Mouse (Mus musculus) embryonic facial prominence, embryonic 14.5 days (tissue): ENCODE results near the gene Mrps17. TPM values are rescaled to one million over a fixed set of nuclear protein-coding genes. Genes with fewer than 3 reads are reported as not detected.
A peak's percentile ranks its signal among the peaks of the same experiment; 100 is the strongest.

Source experiments
- ATAC-seq: fragments of 200-750 bp; cut with Nextera tagmentation; 2 replicates; pipeline ENCODE4 v1.8.0; 2017; ENCODE audit warnings: low read depth, moderate number of reproducible peaks, moderate TSS enrichment
- DNase-seq: peaks from one replicate; pipeline ENCODE4 v3.0.0-alpha.2; 2015; ENCODE audit warnings: low spot score
- H3K27ac ChIP-seq: fragments of 300-500 bp; sonication (generic); replicated peaks from 2 replicates; pipeline ENCODE4 v1.5.1; 2014; ENCODE audit warnings: low read depth, mild to moderate bottlenecking, low read length, moderate library complexity
- H3K27me3 ChIP-seq: fragments of 300-500 bp; sonication (generic); replicated peaks from 2 replicates; pipeline ENCODE4 v1.6.1; 2014; ENCODE audit warnings: low read length; ENCODE audit not compliant: control insufficient read depth, insufficient read depth
- H3K36me3 ChIP-seq: fragments of 300-500 bp; sonication (generic); 2 replicates; pipeline ENCODE4 v1.6.1; 2014; ENCODE audit warnings: low read length, mixed read lengths; ENCODE audit not compliant: control insufficient read depth, insufficient read depth
- H3K4me1 ChIP-seq: fragments of 300-500 bp; sonication (generic); 2 replicates; pipeline ENCODE4 v1.6.1; 2014; ENCODE audit warnings: antibody characterized with exemption, low read length; ENCODE audit not compliant: control insufficient read depth, insufficient read depth
- H3K4me2 ChIP-seq: fragments of 300-500 bp; sonication (generic); 2 replicates; pipeline ENCODE4 v1.6.1; 2014; ENCODE audit warnings: low read depth, mild to moderate bottlenecking, low read length, moderate library complexity, mixed read lengths
- H3K4me3 ChIP-seq: fragments of 300-500 bp; sonication (generic); 2 replicates; pipeline ENCODE4 v1.5.1; 2014; ENCODE audit warnings: low read depth, mild to moderate bottlenecking, low read length
- H3K9ac ChIP-seq: fragments of 300-500 bp; sonication (generic); 2 replicates; pipeline ENCODE4 v1.6.1; 2014; ENCODE audit warnings: low read depth, mild to moderate bottlenecking, low read length, moderate library complexity, mixed read lengths
- H3K9me3 ChIP-seq: fragments of 300-500 bp; sonication (generic); 2 replicates; pipeline ENCODE4 v1.6.1; 2016; ENCODE audit warnings: low read length; ENCODE audit not compliant: control insufficient read depth
- WGBS: fragments of 180-500 bp; shearing (Covaris S2); extraction: QIAGEN DNeasy Blood & Tissue Kit; methylation state at CpG from one replicate; pipeline ENCODE4 v1.1.7; 2014; 5-methylcytosine and 5-hydroxymethylcytosine counted together
- polyA plus RNA-seq: library from polyadenylated mRNA; unstranded; fragments of >200 nt; fragmentation: Nextera tagmentation; extraction: Ambion mirVana; gene quantifications from 2 replicates; pipeline ENCODE4 v1.2.1, GENCODE M21; 2014

Gene Mrps17
- polyA plus RNA-seq, 1 experiment from 2014 or later: 196 TPM

- no peaks in the 10 kb centered on the region for H3K27me3 ChIP-seq
- H3K4me3 ChIP-seq: peak overlapping the region; percentile 80
- no peak for ATAC-seq
- H3K4me2 ChIP-seq: peak overlapping the region; percentile 59
- H3K9me3 ChIP-seq: no peaks in the 10 kb centered on the region
- peaks cover 28% of the 10 kb centered on the region for H3K4me1 ChIP-seq
- 14% methylated on average over 7 of the region's 7 CpGs for WGBS
- H3K27ac ChIP-seq: peak overlapping the region; percentile 95
- DNase-seq: peak; percentile 2
- no peaks in the 10 kb centered on the region for H3K36me3 ChIP-seq
- H3K9ac ChIP-seq: peak overlapping the region; percentile 98
Measured at GRCm38 (mm10) chr5:129725774-129726392, 10.6 kb downstream of the Mrps17 start.

DNA sequence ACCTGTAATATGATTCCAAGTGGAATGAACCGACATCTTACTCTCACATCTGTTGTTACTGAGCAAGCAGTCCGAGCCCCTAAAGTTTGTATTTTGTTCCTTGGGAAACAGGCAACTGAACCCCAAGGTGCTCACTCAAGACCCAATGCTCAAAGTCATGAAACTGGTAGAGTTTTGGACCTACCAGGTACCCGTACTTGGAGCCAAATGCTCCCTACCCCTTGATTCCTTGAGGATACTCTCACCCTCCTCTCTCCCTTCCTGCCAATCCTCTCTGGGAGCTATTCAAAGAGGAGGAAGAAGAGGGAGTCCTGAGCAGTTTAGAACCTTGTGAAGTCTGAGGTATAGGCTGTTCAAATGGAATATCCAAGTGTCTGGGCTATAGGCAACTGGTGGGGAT, 11.5 kb downstream of the Mrps17 start:
- H3K4me1 ChIP-seq: peaks cover 28% of the 10 kb centered on the region
- WGBS: 61% methylated on average over 3 of the region's 3 CpGs

GRCm38 (mm10) chr5:129729286-129729685, 14.0 kb downstream of the Mrps17 start:
- no peak for ATAC-seq
- Histone ChIP-seq H3K27ac (0 out of 2 replicates have a peak overlapping the region, but pooled peaks have one; percentile 48), H3K4me2 (no peak overlapping the region)

More for the DNA sequence above, 11.5 kb downstream of the Mrps17 start:
- H3K27ac ChIP-seq: no peak overlapping the region
- H3K4me3 ChIP-seq: no peak overlapping the region
- no peak overlapping the region for H3K9ac ChIP-seq
- DNase-seq: no peak
- H3K36me3 ChIP-seq: no peaks in the 10 kb centered on the region
- H3K9me3 ChIP-seq: no peaks in the 10 kb centered on the region
- no peak for ATAC-seq
- no peaks in the 10 kb centered on the region for H3K27me3 ChIP-seq
- peak overlapping the region; percentile 59 for H3K4me2 ChIP-seq

DNA sequence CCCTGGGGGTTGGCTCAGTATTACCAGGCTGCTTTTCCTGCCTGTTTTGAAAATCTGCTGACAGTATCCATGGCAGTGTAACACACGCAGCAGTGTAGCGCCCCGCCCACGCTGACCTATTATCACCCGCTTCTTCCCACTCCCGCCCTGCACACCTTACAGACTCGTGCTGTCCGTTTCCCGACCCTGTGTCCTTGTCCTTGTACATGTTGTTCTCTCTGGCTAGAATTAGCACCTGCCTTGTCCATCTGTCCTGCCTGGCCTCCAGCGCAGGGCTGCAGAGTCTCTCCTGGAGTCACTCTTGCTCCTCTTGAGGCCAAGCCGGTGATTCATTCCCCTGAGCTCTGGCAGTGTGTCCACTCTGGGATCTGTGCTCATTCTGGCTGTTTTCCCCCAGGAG, 15.0 kb downstream of the Mrps17 start:
- H3K4me2 ChIP-seq: no peak overlapping the region
- H3K27ac ChIP-seq: no peak overlapping the region
- DNase-seq (peak; percentile 36), ATAC-seq (no peak)
- peaks cover 28% of the 10 kb centered on the region for H3K4me1 ChIP-seq
- H3K27me3 ChIP-seq: no peaks in the 10 kb centered on the region
- WGBS: 53% methylated on average over 11 of the region's 11 CpGs
- no peaks in the 10 kb centered on the region for H3K36me3 ChIP-seq
- H3K4me3 ChIP-seq: no peak overlapping the region
- no peaks in the 10 kb centered on the region for H3K9me3 ChIP-seq
- H3K9ac ChIP-seq: no peak overlapping the region

More at GRCm38 (mm10) chr5:129729286-129729685, 14.0 kb downstream of the Mrps17 start:
- WGBS: 46% methylated on average over 11 of the region's 11 CpGs
- H3K4me3 ChIP-seq: no peak overlapping the region
- no peaks in the 10 kb centered on the region for H3K36me3 ChIP-seq
- H3K9ac ChIP-seq: 0 out of 2 replicates have a peak overlapping the region, but pooled peaks have one; percentile 45
- DNase-seq: peak; percentile 39
- no peaks in the 10 kb centered on the region for H3K27me3 ChIP-seq
- peaks cover 28% of the 10 kb centered on the region for H3K4me1 ChIP-seq
- no peaks in the 10 kb centered on the region for H3K9me3 ChIP-seq

GRCm38 (mm10) chr5:129731021-129731420, 15.7 kb downstream of the Mrps17 start:
- Histone ChIP-seq H3K4me2 (no peak overlapping the region), H3K4me1 (peaks cover 24% of the 10 kb centered on the region), H3K9me3 (no peaks in the 10 kb centered on the region), H3K27me3 (no peaks in the 10 kb centered on the region), H3K27ac (0 out of 2 replicates have a peak overlapping the region, but pooled peaks have one; percentile 4), H3K4me3 (no peak overlapping the region), H3K9ac (no peak overlapping the region), H3K36me3 (no peaks in the 10 kb centered on the region)
- WGBS: 54% methylated on average over 5 of the region's 5 CpGs
- peak; percentile 21; the same call in 1 of the 2 replicates for ATAC-seq
- peak; percentile 53 for DNase-seq

- no peaks in the 10 kb centered on the region for H3K4me1 ChIP-seq
- H3K27ac ChIP-seq: no peak overlapping the region
- H3K9ac ChIP-seq: no peak overlapping the region
- DNase-seq: peak; percentile 22
- H3K9me3 ChIP-seq: no peaks in the 10 kb centered on the region
- WGBS: 100% methylated on average over 1 of the region's 1 CpGs
- H3K4me2 ChIP-seq: no peak overlapping the region
- ATAC-seq: no peak
- no peaks in the 10 kb centered on the region for H3K27me3 ChIP-seq
- no peak overlapping the region for H3K4me3 ChIP-seq
- H3K36me3 ChIP-seq: peaks cover 42% of the 10 kb centered on the region
Measured at GRCm38 (mm10) chr5:129740976-129741375, 25.7 kb downstream of the Mrps17 start.

DNA sequence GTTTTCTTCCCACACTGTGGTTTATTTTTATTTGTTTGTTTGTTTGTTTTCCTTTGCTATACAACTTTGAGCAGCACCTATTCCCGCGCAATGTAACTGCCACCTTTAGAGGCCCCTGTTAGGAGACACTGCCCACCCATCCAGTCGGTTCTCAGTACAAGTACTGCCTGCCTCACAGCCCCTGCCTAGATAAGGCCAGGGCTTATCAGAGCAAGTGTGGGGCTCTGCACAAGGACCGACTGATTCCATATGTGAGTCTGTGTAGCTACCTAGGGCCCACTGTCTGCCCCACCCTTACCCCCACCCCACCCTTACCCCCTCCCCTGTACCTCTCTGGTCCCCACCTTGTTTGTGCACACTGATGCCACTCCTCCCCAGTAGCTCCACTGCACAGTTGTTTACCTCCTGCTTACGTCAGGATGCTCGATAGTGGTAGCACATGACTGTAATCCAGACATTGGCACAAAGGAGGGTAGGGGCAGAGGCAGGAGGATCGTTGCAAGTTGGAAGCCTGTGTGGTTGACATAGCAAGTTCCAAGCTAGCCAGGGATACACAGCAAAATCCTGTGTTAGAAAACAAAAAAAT, 27.7 kb downstream of the Mrps17 start:
- H3K27me3 ChIP-seq: no peaks in the 10 kb centered on the region
- DNase-seq (no peak), ATAC-seq (no peak)
- no peaks in the 10 kb centered on the region for H3K9me3 ChIP-seq
- H3K4me1 ChIP-seq: no peaks in the 10 kb centered on the region
- H3K4me3 ChIP-seq: no peak overlapping the region
- H3K9ac ChIP-seq: no peak overlapping the region
- peaks cover 59% of the 10 kb centered on the region for H3K36me3 ChIP-seq
- H3K27ac ChIP-seq: no peak overlapping the region
- 88% methylated on average over 7 of the region's 7 CpGs for WGBS
- H3K4me2 ChIP-seq: no peak overlapping the region

- H3K27me3 ChIP-seq: no peaks in the 10 kb centered on the region
- no peak overlapping the region for H3K4me2 ChIP-seq
- H3K4me1 ChIP-seq: no peaks in the 10 kb centered on the region
- H3K9ac ChIP-seq: no peak overlapping the region
- peaks cover 69% of the 10 kb centered on the region for H3K36me3 ChIP-seq
- no peak overlapping the region for H3K27ac ChIP-seq
- no peak for ATAC-seq
- no peak overlapping the region for H3K4me3 ChIP-seq
- 83% methylated on average over 6 of the region's 6 CpGs for WGBS
- DNase-seq: no peak
- H3K9me3 ChIP-seq: no peaks in the 10 kb centered on the region
Measured at GRCm38 (mm10) chr5:129744050-129744449, 28.8 kb downstream of the Mrps17 start.

- no peak overlapping the region for H3K9ac ChIP-seq
- no peak overlapping the region for H3K4me2 ChIP-seq
- DNase-seq (no peak), ATAC-seq (no peak)
- no peaks in the 10 kb centered on the region for H3K9me3 ChIP-seq
- no peak overlapping the region for H3K27ac ChIP-seq
- H3K36me3 ChIP-seq: peaks cover 48% of the 10 kb centered on the region
- no peaks in the 10 kb centered on the region for H3K27me3 ChIP-seq
- no peak overlapping the region for H3K4me3 ChIP-seq
- H3K4me1 ChIP-seq: 0 out of 2 replicates have a peak, but pooled peaks cover 2% of the 10 kb centered on the region
- WGBS: 95% methylated on average over 20 of the region's 20 CpGs
Measured at GRCm38 (mm10) chr5:129756886-129757285, 41.6 kb downstream of the Mrps17 start.
